Mouse (Mus musculus) Muller cell, postnatal 12 days (primary cell): Measurements from ENCODE around the gene Olfr676.

ENCODE experiments used
- DNase-seq: peaks from one replicate; pipeline ENCODE4 v3.0.0-alpha.2; 2015; ENCODE audit errors: inconsistent ontology term

The Olfr676 gene

GRCm38 (mm10) chr7:105032398-105032797 lies at the start of gene Olfr676:
Gene Olfr676, plus strand, starts transcription at chr7:105032698.
- no peak for DNase-seq

GRCm38 (mm10) chr7:105001929-105002328 lies 30.6 kb upstream of the Olfr676 start, which contains the start of gene Olfr672:
Gene Olfr672, minus strand, starts transcription at chr7:105002029.
- DNase-seq, result no peak

GRCm38 (mm10) chr7:105022530-105022929 lies 10.0 kb upstream of the Olfr676 start:
- DNase-seq, result no peak

GRCm38 (mm10) chr7:105028360-105028759 lies 4.1 kb upstream of the Olfr676 start, which contains the start of gene Olfr675:
Gene Olfr675, minus strand, starts transcription at chr7:105028460.
- DNase-seq, result no peak

- DNase-seq, result peak; percentile 0
Measured at GRCm38 (mm10) chr7:105033836-105034235, 1.3 kb downstream of the Olfr676 start.

GRCm38 (mm10) chr7:105058951-105059350 lies 26.5 kb downstream of the Olfr676 start:
- DNase-seq, result no peak

- no peak for DNase-seq
Measured at GRCm38 (mm10) chr7:105064175-105064574, 31.7 kb downstream of the Olfr676 start, which contains the start of gene Olfr678. Gene Olfr678, plus strand, starts transcription at chr7:105064475.

- no peak for DNase-seq
Measured at GRCm38 (mm10) chr7:105080905-105081304, 48.4 kb downstream of the Olfr676 start, which contains the start of gene Olfr679. Gene Olfr679, plus strand, starts transcription at chr7:105081205.
